Mouse (Mus musculus) embryonic fibroblast, embryonic 13.5 days (primary cell): Measurements from ENCODE around the gene Gpa33.

Experiments
- CTCF ChIP-seq: IDR thresholded peaks from 2 replicates; pipeline ENCODE4 v1.5.1; 2011; ENCODE audit warnings: mild to moderate bottlenecking, control low read depth, low read length, moderate library complexity, borderline replicate concordance; ENCODE audit not compliant: insufficient read depth
- POLR2A ChIP-seq: IDR thresholded peaks from 2 replicates; pipeline ENCODE4 v1.6.1; 2011; ENCODE audit warnings: low read depth, mild to moderate bottlenecking, control low read depth, low read length, moderate library complexity

GRCm38 (mm10) chr1:166124932-166125593, 5.0 kb upstream of the Gpa33 start:
- TF ChIP-seq POLR2A (no peak), CTCF (no peak)
